Mouse (Mus musculus) embryonic fibroblast, embryonic 13.5 days (primary cell): Measurements from ENCODE around the gene Tmem204. TPM values are rescaled to one million over a fixed set of nuclear protein-coding genes. Genes with fewer than 3 reads are reported as not detected.
"Not testable (repeated sequence)": the region's sequence is repeated elsewhere in the genome, so short reads cannot be mapped to it uniquely, and the experiment has no call there.

Experiments
- H3K27ac ChIP-seq: 2 replicates; pipeline ENCODE4 v1.5.1; 2012; ENCODE audit warnings: low read length, control low read depth, inconsistent platforms; ENCODE audit not compliant: insufficient read depth
- H3K4me1 ChIP-seq: 2 replicates; pipeline ENCODE4 v1.6.1; 2011; ENCODE audit warnings: low read length; ENCODE audit not compliant: control insufficient read depth, insufficient read depth
- H3K4me3 ChIP-seq: 2 replicates; pipeline ENCODE4 v1.5.1; 2011; ENCODE audit warnings: mild to moderate bottlenecking, control low read depth, low read length; ENCODE audit not compliant: insufficient read depth
- CTCF ChIP-seq: IDR thresholded peaks from 2 replicates; pipeline ENCODE4 v1.5.1; 2011; ENCODE audit warnings: mild to moderate bottlenecking, control low read depth, low read length, moderate library complexity, borderline replicate concordance; ENCODE audit not compliant: insufficient read depth
- POLR2A ChIP-seq: IDR thresholded peaks from 2 replicates; pipeline ENCODE4 v1.6.1; 2011; ENCODE audit warnings: low read depth, mild to moderate bottlenecking, control low read depth, low read length, moderate library complexity
- polyA plus RNA-seq: library from polyadenylated mRNA; stranded (reverse); fragments of >200 nt; gene quantifications from 2 replicates; pipeline ENCODE4 v1.2.4, GENCODE M21; 2011; ENCODE audit warnings: low read depth; ENCODE audit not compliant: missing spikeins, insufficient read length

Tmem204 gene
- 0.63 and 1.0 TPM in 2 replicates for polyA plus RNA-seq

- peaks cover 36% of the 10 kb centered on the region for H3K4me1 ChIP-seq
- TF ChIP-seq POLR2A (peak; percentile 44), CTCF (peak; percentile 41; the same call in 1 of the 2 replicates)
- H3K4me3 ChIP-seq, result no peak within 1 kb of the TSS
- peak within 1 kb of the TSS; percentile 95 for H3K27ac ChIP-seq
Observed at GRCm38 (mm10) chr17:25083444-25083931, at the start of gene Tmem204. TSS of gene Tmem204 (minus strand) at chr17:25083591.

DNA sequence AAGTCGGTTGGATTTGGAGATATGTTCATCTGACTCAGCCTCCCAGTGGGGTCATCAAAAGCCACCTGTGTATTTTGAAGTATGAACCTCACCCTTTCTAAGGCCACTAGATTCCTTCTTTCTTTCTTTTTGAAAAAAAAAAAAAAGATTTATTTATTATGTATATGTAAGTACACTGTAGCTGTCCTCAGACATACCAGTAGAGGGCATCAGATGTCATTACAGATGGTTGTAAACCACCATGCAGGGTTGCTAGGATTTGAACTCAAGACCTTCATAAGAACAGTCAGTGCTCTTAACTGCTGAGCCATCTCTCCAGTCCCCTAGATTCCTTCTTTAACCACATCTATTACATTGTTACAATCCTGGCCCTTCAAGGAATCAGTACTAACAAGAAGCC is 46.7 kb upstream of the Tmem204 start:
- no peak overlapping the region for H3K4me3 ChIP-seq
- H3K27ac ChIP-seq, result no peak overlapping the region
- no peak for TF ChIP-seq POLR2A

DNA sequence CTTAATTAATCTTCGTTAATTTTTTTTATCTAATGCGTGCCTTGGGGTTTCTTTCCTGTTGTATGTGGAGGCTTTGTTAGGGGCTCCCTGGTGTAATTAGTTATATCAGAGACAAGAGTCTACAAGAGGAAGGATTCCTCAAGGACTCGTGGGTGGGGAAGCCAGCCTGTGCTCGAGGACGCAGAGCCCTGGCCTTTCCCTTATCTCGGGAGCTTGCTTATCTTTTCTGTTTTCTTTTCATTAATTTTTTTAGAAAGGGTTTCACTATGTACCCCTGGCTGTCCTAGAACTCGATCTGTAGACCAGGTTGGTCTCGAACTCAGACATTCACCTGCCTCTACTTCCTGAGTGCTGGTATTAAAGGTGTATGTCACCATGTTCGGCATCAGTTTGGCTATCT is 44.3 kb upstream of the Tmem204 start:
- Histone ChIP-seq H3K4me3 (no peak overlapping the region), H3K27ac (no peak overlapping the region), H3K4me1 (no peaks in the 10 kb centered on the region)
- no peak for TF ChIP-seq CTCF
- no peak for TF ChIP-seq POLR2A

More for the DNA sequence above, 46.7 kb upstream of the Tmem204 start:
- peaks cover 4% of the 10 kb centered on the region for H3K4me1 ChIP-seq

- no peak overlapping the region for H3K4me3 ChIP-seq
- H3K4me1 ChIP-seq, result no peaks in the 10 kb centered on the region
- no peak for TF ChIP-seq POLR2A
- no peak for TF ChIP-seq CTCF
- no peak overlapping the region for H3K27ac ChIP-seq
Observed at GRCm38 (mm10) chr17:25127079-25127478, 43.7 kb upstream of the Tmem204 start.

DNA sequence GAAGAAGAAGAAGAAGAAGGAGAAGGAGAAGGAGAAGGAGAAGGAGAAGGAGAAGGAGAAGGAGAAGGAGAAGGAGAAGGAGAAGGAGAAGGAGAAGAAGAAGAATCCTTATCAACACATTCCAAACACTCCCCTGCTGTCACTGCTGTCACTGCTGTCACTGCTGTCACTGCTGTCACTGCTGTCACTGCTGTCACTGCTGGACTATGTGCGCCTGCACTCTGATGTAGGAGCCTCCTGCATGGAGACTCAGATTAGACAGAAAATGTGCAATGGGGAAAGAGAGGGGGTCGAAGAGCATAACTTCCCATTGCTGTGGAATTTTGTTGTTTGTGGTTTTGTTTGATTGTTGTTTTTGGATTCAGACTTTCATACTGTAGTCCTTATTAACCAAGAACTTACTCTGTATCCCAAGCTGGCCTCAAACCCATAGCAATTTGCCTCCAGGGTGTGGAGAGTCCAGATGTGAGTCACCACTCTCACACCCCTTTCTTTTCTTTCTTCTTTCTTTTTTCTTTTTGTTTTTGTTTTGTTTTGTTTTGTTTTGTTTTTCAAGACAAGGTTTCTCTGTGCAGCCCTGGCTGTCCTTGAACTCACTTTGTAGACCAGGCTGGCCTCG is 42.2 kb upstream of the Tmem204 start:
- not testable (repeated sequence) for H3K27ac ChIP-seq, H3K4me1 ChIP-seq, H3K4me3 ChIP-seq

- Histone ChIP-seq H3K27ac (no peak overlapping the region), H3K4me3 (no peak overlapping the region), H3K4me1 (no peaks in the 10 kb centered on the region)
- no peak for TF ChIP-seq CTCF
- TF ChIP-seq POLR2A, result no peak
Observed at GRCm38 (mm10) chr17:25123979-25124378, 40.6 kb upstream of the Tmem204 start.

- Histone ChIP-seq H3K27ac (no peak within 1 kb of the TSS), H3K4me1 (0 out of 2 replicates have a peak, but pooled peaks cover 2% of the 10 kb centered on the region), H3K4me3 (no peak within 1 kb of the TSS)
- TF ChIP-seq CTCF (no peak), POLR2A (no peak)
Observed at GRCm38 (mm10) chr17:25120406-25120805, 37.0 kb upstream of the Tmem204 start, which contains the start of gene Ptx4. TSS of gene Ptx4 (plus strand) at chr17:25120760.

GRCm38 (mm10) chr17:25117263-25117662 is 33.9 kb upstream of the Tmem204 start:
- Histone ChIP-seq H3K4me3 (no peak overlapping the region), H3K4me1 (0 out of 2 replicates have a peak, but pooled peaks cover 2% of the 10 kb centered on the region), H3K27ac (no peak overlapping the region)
- TF ChIP-seq POLR2A, result no peak
- TF ChIP-seq CTCF, result no peak

- peak within 1 kb of the TSS; percentile 63 for H3K27ac ChIP-seq
- 0 out of 2 replicates have a peak, but pooled peaks cover 2% of the 10 kb centered on the region for H3K4me1 ChIP-seq
- H3K4me3 ChIP-seq, result peak within 1 kb of the TSS; percentile 45
- TF ChIP-seq CTCF (no peak), POLR2A (peak; percentile 58)
Observed at GRCm38 (mm10) chr17:25115664-25116432, 32.5 kb upstream of the Tmem204 start, which contains the start of gene Telo2. TSS of gene Telo2 (minus strand) at chr17:25115967.

GRCm38 (mm10) chr17:25114908-25115645 is 31.7 kb upstream of the Tmem204 start:
- H3K4me3 ChIP-seq, result peak overlapping the region; percentile 45
- TF ChIP-seq CTCF, result no peak
- no peak for TF ChIP-seq POLR2A
- H3K27ac ChIP-seq, result peak overlapping the region; percentile 63
- 0 out of 2 replicates have a peak, but pooled peaks cover 2% of the 10 kb centered on the region for H3K4me1 ChIP-seq
